Mouse (Mus musculus) heart, adult 10 weeks (tissue): Measurements from ENCODE around the gene Zscan26. TPM values are rescaled to one million over a fixed set of nuclear protein-coding genes. Genes with fewer than 3 reads are reported as not detected.

Source experiments
- polyA plus RNA-seq: library from polyadenylated mRNA; stranded (reverse); fragments of 350-450 nt; fragmentation: Illumina TruSeq; extraction: RNeasy Lipid Tissue Mini Kit (QIAGEN cat#74804); gene quantifications from one replicate; pipeline ENCODE4 v1.2.3, GENCODE M21; 2014; ENCODE audit warnings: low read depth, low replicate concordance

Gene Zscan26
- 39.4 TPM for polyA plus RNA-seq

DNA sequence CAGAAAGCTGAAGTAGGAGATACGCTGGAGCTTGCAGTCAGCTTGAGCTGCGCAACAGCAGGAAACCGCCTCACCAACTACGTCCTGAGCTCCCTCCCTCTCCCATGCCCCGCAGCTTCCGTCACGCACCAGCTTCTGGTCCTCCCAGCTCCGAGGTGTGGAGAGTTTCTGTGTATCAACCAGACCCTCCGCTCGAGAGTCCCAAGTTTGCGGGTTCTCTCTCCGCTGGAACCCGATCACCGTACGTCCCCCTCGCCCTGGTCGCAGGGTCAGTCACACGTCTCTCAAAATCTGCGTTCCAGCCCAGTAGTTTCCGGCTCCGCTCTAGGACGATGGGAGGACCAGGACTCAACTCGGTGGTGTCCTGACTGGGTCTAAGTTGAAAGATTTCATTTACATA is at the start of gene Zscan26:
Gene Zscan26, minus strand, starts transcription at position 282 of the 400 bp plus-strand sequence.

GRCm38 (mm10) chr13:21501182-21501581 is 47.7 kb upstream of the Zscan26 start, which contains the start of gene Gm11273:
Gene Gm11273, minus strand, starts transcription at chr13:21501418.

DNA sequence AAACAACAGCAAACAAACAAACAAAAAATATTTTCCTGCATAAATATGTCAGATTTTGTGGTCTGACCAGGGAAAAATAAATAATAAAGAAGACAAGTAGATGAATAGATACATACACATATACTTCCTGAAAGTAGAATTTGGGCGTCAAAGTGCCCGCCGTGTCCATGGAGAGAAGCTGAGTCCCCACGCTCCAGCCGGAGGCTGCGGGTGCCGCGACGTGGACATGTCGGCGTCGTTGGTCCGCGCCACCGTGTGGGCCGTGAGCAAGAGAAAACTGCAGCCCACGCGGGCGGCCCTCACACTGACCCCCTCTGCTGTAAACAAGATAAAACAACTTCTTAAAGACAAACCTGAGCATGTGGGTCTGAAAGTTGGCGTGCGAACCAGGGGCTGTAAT is 41.5 kb upstream of the Zscan26 start, which contains the start of gene AK157302:
Gene AK157302, plus strand, starts transcription at position 144 of the 400 bp plus-strand sequence.

GRCm38 (mm10) chr13:21478759-21479670 is 25.5 kb upstream of the Zscan26 start, which contains the start of the genes Zkscan4 and Gm10065:
Gene Zkscan4, plus strand, starts transcription at chr13:21478907.
Gene Gm10065, minus strand, starts transcription at chr13:21479441.

GRCm38 (mm10) chr13:21468061-21469019 is 14.8 kb upstream of the Zscan26 start, which contains the start of gene Nkapl:
Gene Nkapl, minus strand, starts transcription at chr13:21468509.

DNA sequence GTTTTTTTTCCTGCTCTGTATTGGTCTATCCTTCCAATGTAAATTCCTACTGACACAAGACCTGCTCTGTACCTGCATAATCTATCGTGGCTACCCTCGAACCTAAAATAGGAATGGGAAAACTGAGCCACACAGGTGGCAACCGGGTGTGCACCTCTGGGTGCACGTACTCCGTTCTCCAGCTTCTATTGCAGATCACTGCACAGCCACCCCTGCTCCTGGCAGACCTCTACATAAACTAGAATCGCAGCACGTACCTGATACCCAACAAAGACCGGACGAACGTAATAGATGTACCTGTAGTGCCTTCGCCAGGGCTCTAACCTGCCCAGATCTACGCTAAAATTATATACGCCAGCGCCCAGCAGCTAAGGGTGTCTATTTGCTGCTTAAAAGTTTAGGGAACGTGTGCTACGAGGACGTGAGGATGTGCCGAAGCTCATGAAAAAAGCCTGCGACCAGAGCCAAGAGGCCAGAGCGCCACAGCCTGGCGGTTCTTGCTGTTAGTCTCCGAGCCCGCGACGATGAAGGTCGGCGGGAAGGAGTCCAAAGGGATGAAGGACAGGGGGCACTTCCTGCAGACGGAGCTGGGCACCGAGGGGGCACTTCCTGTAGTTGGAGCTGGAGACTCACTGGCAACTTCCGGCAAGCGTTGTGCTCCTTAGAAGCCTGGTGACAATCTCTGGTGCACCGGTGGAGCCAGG is 12.9 kb downstream of the Zscan26 start, which contains the start of gene Pgbd1:
Gene Pgbd1, minus strand, starts transcription at position 556 of the 704 bp plus-strand sequence.

DNA sequence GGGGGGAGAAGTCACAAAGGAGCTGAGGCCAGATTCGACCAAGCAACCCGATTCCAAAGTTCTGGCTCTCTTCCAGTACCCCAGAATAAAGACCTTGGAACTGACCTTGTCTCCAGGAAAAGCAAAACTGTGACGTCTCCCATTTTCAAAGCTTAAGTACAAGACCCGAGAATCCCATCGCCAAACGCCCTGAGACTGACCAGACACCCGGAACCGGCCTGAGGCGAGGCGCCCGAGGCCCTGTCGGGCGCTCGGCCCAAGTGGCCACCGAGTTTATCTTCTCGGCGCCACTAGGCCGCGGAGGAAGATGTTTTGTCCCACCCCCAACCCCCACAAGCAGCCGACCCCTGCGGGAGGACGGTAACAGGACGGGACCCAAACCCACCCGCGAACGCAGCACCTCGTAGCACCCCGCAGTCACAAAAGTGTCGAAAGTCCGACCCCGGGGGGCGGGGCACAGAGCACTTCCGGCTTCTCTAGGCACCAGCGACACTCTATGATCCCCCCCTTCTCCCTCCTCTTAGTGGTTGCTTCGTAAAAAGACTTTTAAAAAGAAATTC is 51.2 kb downstream of the Zscan26 start, which contains the start of gene Zkscan3:
Gene Zkscan3, minus strand, starts transcription at position 469 of the 560 bp plus-strand sequence.

Other genes starting within 250 kb of the Zscan26 start
- gene Gpx5, start 161.0 kb downstream of the Zscan26 start, polyA plus RNA-seq = not detected
- gene Gpx6, start 141.6 kb downstream of the Zscan26 start, polyA plus RNA-seq = not detected
- not detected for gene Olfr1367, start 106.8 kb downstream of the Zscan26 start, polyA plus RNA-seq
- gene Zscan12, start 90.9 kb downstream of the Zscan26 start, polyA plus RNA-seq = 6.9 TPM
- 57.5 TPM for gene Zkscan3, start 51.0 kb downstream of the Zscan26 start, polyA plus RNA-seq
- gene Pgbd1, start 12.7 kb downstream of the Zscan26 start, polyA plus RNA-seq = 1.8 TPM
- 1.0 TPM for gene Nkapl, start 14.8 kb upstream of the Zscan26 start, polyA plus RNA-seq
- 1.6 TPM for gene Zkscan4, start 25.2 kb upstream of the Zscan26 start, polyA plus RNA-seq
- gene Gm10065, start 25.7 kb upstream of the Zscan26 start, polyA plus RNA-seq = not detected
- gene AK157302, start 41.5 kb upstream of the Zscan26 start, polyA plus RNA-seq = 2.7 TPM
- gene Gm11273, start 47.7 kb upstream of the Zscan26 start, polyA plus RNA-seq = 28.7 TPM
- 6.1 TPM for gene Zkscan8, start 77.4 kb upstream of the Zscan26 start, polyA plus RNA-seq
- not detected for gene Olfr1366, start 89.1 kb upstream of the Zscan26 start, polyA plus RNA-seq
- not detected for gene Olfr1535, start 106.2 kb upstream of the Zscan26 start, polyA plus RNA-seq
- not detected for gene Olfr1364, start 128.0 kb upstream of the Zscan26 start, polyA plus RNA-seq
- gene Olfr1362, start 160.3 kb upstream of the Zscan26 start, polyA plus RNA-seq = not detected
- not detected for gene Olfr11, start 188.8 kb upstream of the Zscan26 start, polyA plus RNA-seq
- gene Olfr1361, start 209.7 kb upstream of the Zscan26 start, polyA plus RNA-seq = not detected
- gene Olfr1360, start 223.7 kb upstream of the Zscan26 start, polyA plus RNA-seq = not detected
- gene Olfr1359, start 244.4 kb upstream of the Zscan26 start, polyA plus RNA-seq = not detected